Mouse (Mus musculus) thymus, adult 2 months (tissue): Measurements from ENCODE around the gene Gm10382. TPM values are rescaled to one million over a fixed set of nuclear protein-coding genes. Genes with fewer than 3 reads are reported as not detected.

Source experiments
- DNase-seq: peaks from one replicate; pipeline ENCODE4 v3.0.0; 2021
- H3K27ac ChIP-seq: fragments of 200-500 bp; 2 replicates; pipeline ENCODE4 v1.5.1; 2012; ENCODE audit warnings: low read length, control low read depth; ENCODE audit not compliant: control insufficient read depth, insufficient read depth
- H3K27me3 ChIP-seq: fragments of 200-500 bp; 2 replicates; pipeline ENCODE4 v1.6.1; 2012; ENCODE audit warnings: mild to moderate bottlenecking, low read length, moderate library complexity, mixed read lengths; ENCODE audit not compliant: control insufficient read depth, insufficient read depth
- H3K36me3 ChIP-seq: fragments of 200-500 bp; 2 replicates; pipeline ENCODE4 v1.6.1; 2012; ENCODE audit warnings: mild to moderate bottlenecking, low read length, moderate library complexity; ENCODE audit not compliant: control insufficient read depth, insufficient read depth
- H3K4me1 ChIP-seq: fragments of 200-500 bp; replicated peaks from 2 replicates; pipeline ENCODE4 v1.6.1; 2012; ENCODE audit warnings: low read length; ENCODE audit not compliant: control insufficient read depth, insufficient read depth
- H3K4me3 ChIP-seq: fragments of 200-500 bp; 2 replicates; pipeline ENCODE4 v1.5.1; 2012; ENCODE audit warnings: mild to moderate bottlenecking, low read length, control low read depth, moderate library complexity; ENCODE audit not compliant: control insufficient read depth, insufficient read depth
- CTCF ChIP-seq: fragments of 200-500 bp; IDR thresholded peaks from 2 replicates; pipeline ENCODE4 v1.5.1; 2012; ENCODE audit warnings: mild to moderate bottlenecking, control low read depth, low read length, moderate library complexity, borderline replicate concordance; ENCODE audit not compliant: control insufficient read depth, poor library complexity, insufficient read depth; ENCODE audit errors: extremely low read depth
- POLR2A ChIP-seq: fragments of 200-500 bp; IDR thresholded peaks from 2 replicates; pipeline ENCODE4 v1.6.1; 2012; ENCODE audit warnings: mild to moderate bottlenecking, low read length, control low read depth, moderate library complexity; ENCODE audit not compliant: control insufficient read depth, poor library complexity, insufficient read depth; ENCODE audit errors: extremely low read depth
- WGBS: fragments of 180-500 bp; shearing (Covaris S2); methylation state at CpG from one replicate; pipeline ENCODE4 v1.1.7; 2018; 5-methylcytosine and 5-hydroxymethylcytosine counted together
- polyA plus RNA-seq: library from polyadenylated mRNA; depleted of rRNA; stranded (reverse); fragments of >200 nt; gene quantifications from 2 replicates; pipeline ENCODE4 v1.2.3, GENCODE M21; 2012

Gm10382 gene
- polyA plus RNA-seq, 1 experiment, result 0.18 TPM

- Histone ChIP-seq H3K36me3 (no peaks in the 10 kb centered on the region), H3K27me3 (no peaks in the 10 kb centered on the region), H3K4me1 (peaks cover 25% of the 10 kb centered on the region), H3K27ac (peak overlapping the region; percentile 95), H3K4me3 (no peak overlapping the region)
- WGBS, result 24% methylated on average over 1 of the region's 1 CpGs
- DNase-seq, result no peak
- TF ChIP-seq CTCF (no peak), POLR2A (no peak)
Observed at GRCm38 (mm10) chr5:125392618-125392976, 3.5 kb downstream of the Gm10382 start.

GRCm38 (mm10) chr5:125392977-125393621, 4.0 kb downstream of the Gm10382 start:
- Histone ChIP-seq H3K27me3 (no peaks in the 10 kb centered on the region), H3K27ac (peak overlapping the region; percentile 95), H3K4me1 (peaks cover 25% of the 10 kb centered on the region), H3K36me3 (no peaks in the 10 kb centered on the region), H3K4me3 (peak overlapping the region; percentile 65)
- DNase-seq, result peak; percentile 98
- TF ChIP-seq CTCF (no peak), POLR2A (peak; percentile 42; the same call in 1 of the 2 replicates)
- WGBS, result under 1% methylated on average over 20 of the region's 20 CpGs

- no peaks in the 10 kb centered on the region for H3K36me3 ChIP-seq
- WGBS, result 6% methylated on average over 25 of the region's 25 CpGs
- no peak for TF ChIP-seq CTCF
- no peak for TF ChIP-seq POLR2A
- H3K27me3 ChIP-seq, result no peaks in the 10 kb centered on the region
- peak overlapping the region; percentile 90 for H3K27ac ChIP-seq
- H3K4me1 ChIP-seq, result peaks cover 22% of the 10 kb centered on the region
- DNase-seq, result peak; percentile 87
- H3K4me3 ChIP-seq, result peak overlapping the region; percentile 65
Observed at GRCm38 (mm10) chr5:125393622-125394603, 4.8 kb downstream of the Gm10382 start.

- Histone ChIP-seq H3K4me3 (no peak overlapping the region), H3K27ac (no peak overlapping the region), H3K36me3 (no peaks in the 10 kb centered on the region), H3K4me1 (peaks cover 22% of the 10 kb centered on the region), H3K27me3 (no peaks in the 10 kb centered on the region)
- 57% methylated on average over 3 of the region's 3 CpGs for WGBS
- TF ChIP-seq POLR2A (no peak), CTCF (no peak)
- DNase-seq, result no peak
Observed at GRCm38 (mm10) chr5:125395008-125395407, 5.9 kb downstream of the Gm10382 start.

GRCm38 (mm10) chr5:125400903-125401302, 11.8 kb downstream of the Gm10382 start:
- no peak for TF ChIP-seq CTCF
- TF ChIP-seq POLR2A, result no peak
- H3K27me3 ChIP-seq, result no peaks in the 10 kb centered on the region
- H3K36me3 ChIP-seq, result no peaks in the 10 kb centered on the region
- H3K4me1 ChIP-seq, result peaks cover 10% of the 10 kb centered on the region; the same call in 1 of the 2 replicates
- no peak overlapping the region for H3K27ac ChIP-seq
- no peak overlapping the region for H3K4me3 ChIP-seq
- 86% methylated on average over 7 of the region's 7 CpGs for WGBS
- DNase-seq, result no peak

- DNase-seq, result no peak
- no peak for TF ChIP-seq POLR2A
- TF ChIP-seq CTCF, result no peak
- Histone ChIP-seq H3K36me3 (no peaks in the 10 kb centered on the region), H3K27me3 (no peaks in the 10 kb centered on the region), H3K4me1 (peaks cover 22% of the 10 kb centered on the region), H3K27ac (no peak overlapping the region), H3K4me3 (no peak overlapping the region)
- WGBS, result 96% methylated on average over 10 of the region's 10 CpGs
Observed at GRCm38 (mm10) chr5:125402476-125402875, 13.4 kb downstream of the Gm10382 start.
